Mouse (Mus musculus) myocyte (in vitro differentiated cells): ENCODE measurements around the gene Paqr3.

ENCODE experiments used
- MAX ChIP-seq: IDR thresholded peaks from one replicate; pipeline ENCODE4 v1.6.1; 2011; ENCODE audit warnings: low read depth, mild to moderate bottlenecking, control low read depth
- POLR2A ChIP-seq: IDR thresholded peaks from one replicate; pipeline ENCODE4 v1.6.1; 2011; ENCODE audit warnings: low read depth, mild to moderate bottlenecking, control low read depth, moderate library complexity; ENCODE audit not compliant: insufficient read length
- POLR2AphosphoS2 ChIP-seq: IDR thresholded peaks from one replicate; pipeline ENCODE4 v1.6.1; 2011; ENCODE audit warnings: low read depth, control low read depth; ENCODE audit not compliant: insufficient read length
- REST ChIP-seq: IDR thresholded peaks from one replicate; pipeline ENCODE4 v1.6.1; 2011; ENCODE audit warnings: mild to moderate bottlenecking, control low read depth, moderate library complexity; ENCODE audit not compliant: insufficient read depth, insufficient read length
- USF1 ChIP-seq: IDR thresholded peaks from one replicate; pipeline ENCODE4 v1.6.1; 2011; ENCODE audit warnings: low read depth, mild to moderate bottlenecking, control low read depth, moderate library complexity

GRCm38 (mm10) chr5:97087746-97088145 is 23.6 kb downstream of the Paqr3 start:
- TF ChIP-seq POLR2A: no peak
- TF ChIP-seq REST: no peak
- no peak for TF ChIP-seq USF1
- no peak for TF ChIP-seq MAX
- peak; percentile 45 for TF ChIP-seq POLR2AphosphoS2
